Mouse (Mus musculus): ENCODE results near the gene Atp1a1. TPM values are rescaled to one million over a fixed set of nuclear protein-coding genes. Genes with fewer than 3 reads are reported as not detected.

Atp1a1 gene
- 44.0 and 48.4 TPM in 2 replicates for polyA plus RNA-seq (2012; rRNA removed)
- 54.7 and 62.2 TPM in 2 replicates for polyA plus RNA-seq (2014; fragmentation: Nextera tagmentation; extraction: Ambion mirVana)

GRCm38 (mm10) chr3:101604550-101605223 lies at the start of gene Atp1a1:
Gene Atp1a1 (minus strand): TSS chr3:101604684.
- peaks cover 2% of the 10 kb centered on the region; the same call in 1 of the 2 replicates for H3K27me3 ChIP-seq (ENCODE audit: control insufficient read depth, insufficient read depth, low read length)
- no peaks in the 10 kb centered on the region for H3K36me3 ChIP-seq (replicated peaks; ENCODE audit: control insufficient read depth, insufficient read depth, low read depth)
- under 1% methylated on average over 63 of the region's 64 CpGs for WGBS (ENCODE audit: insufficient replicate concordance)
- H3K4me3 ChIP-seq (ENCODE audit: insufficient read depth in 1 of 2, low read depth in 2 of 2, low read length in 2 of 2) = peak within 1 kb of the TSS; percentile 73 to 92
- DNase-seq (ENCODE audit: low read depth in 3 of 3, low spot score in 3 of 3) = peak; percentile 93 to 94 (median 94)
- H3K4me2 ChIP-seq (ENCODE audit: low read depth) = peak within 1 kb of the TSS; percentile 99
- 0 out of 2 replicates have a peak, but pooled peaks have one; percentile 31 for TF ChIP-seq CTCF (IDR thresholded peaks at IDR 0.05; ENCODE audit: low read depth)
- no peak for TF ChIP-seq EP300 (IDR thresholded peaks at IDR 0.05; ENCODE audit: low read depth)
- H3K4me1 ChIP-seq (replicated peaks; ENCODE audit: control insufficient read depth in 2 of 2, insufficient read depth in 2 of 2, low read length in 1 of 2) = peaks cover 23 to 24% of the 10 kb centered on the region in 2 experiments
- no peaks in the 10 kb centered on the region for H3K9me3 ChIP-seq (ENCODE audit: control insufficient read depth, low read length)
- H3K9ac ChIP-seq (replicated peaks) = peak within 1 kb of the TSS; percentile 93
- ATAC-seq (ENCODE audit: insufficient read depth) = peak; percentile 93
- H3K27ac ChIP-seq = peak within 1 kb of the TSS; percentile 91

- no peaks in the 10 kb centered on the region for H3K27me3 ChIP-seq (ENCODE audit: control insufficient read depth, insufficient read depth, low read length)
- no peak overlapping the region for H3K4me3 ChIP-seq (ENCODE audit: insufficient read depth in 1 of 2, low read depth in 2 of 2, low read length in 2 of 2)
- WGBS (ENCODE audit: insufficient replicate concordance) = 59% methylated on average over 7 of the region's 7 CpGs
- no peaks in the 10 kb centered on the region for H3K9me3 ChIP-seq (ENCODE audit: control insufficient read depth, low read length)
- TF ChIP-seq CTCF (IDR thresholded peaks at IDR 0.05; ENCODE audit: low read depth) = no peak
- no peak for TF ChIP-seq EP300 (IDR thresholded peaks at IDR 0.05; ENCODE audit: low read depth)
- no peak overlapping the region for H3K27ac ChIP-seq
- H3K4me2 ChIP-seq (ENCODE audit: low read depth) = no peak overlapping the region
- no peaks in the 10 kb centered on the region for H3K36me3 ChIP-seq (replicated peaks; ENCODE audit: control insufficient read depth, insufficient read depth, low read depth)
- H3K9ac ChIP-seq (replicated peaks) = no peak overlapping the region
- ATAC-seq (ENCODE audit: insufficient read depth) (no peak), DNase-seq (ENCODE audit: low read depth in 3 of 3, low spot score in 3 of 3) (no peak)
- no peaks in the 10 kb centered on the region; a peak in 1 of 4 replicates for H3K4me1 ChIP-seq (replicated peaks; ENCODE audit: control insufficient read depth in 2 of 2, insufficient read depth in 2 of 2, low read length in 1 of 2)
Observed at GRCm38 (mm10) chr3:101653446-101653845, 49.0 kb upstream of the Atp1a1 start.

- ATAC-seq (ENCODE audit: insufficient read depth) (no peak), DNase-seq (ENCODE audit: low read depth in 3 of 3, low spot score in 3 of 3) (no peak)
- WGBS (ENCODE audit: insufficient replicate concordance) = 61% methylated on average over 2 of the region's 2 CpGs
- H3K4me2 ChIP-seq (ENCODE audit: low read depth) = no peak overlapping the region
- no peak for TF ChIP-seq EP300 (IDR thresholded peaks at IDR 0.05; ENCODE audit: low read depth)
- TF ChIP-seq CTCF (IDR thresholded peaks at IDR 0.05; ENCODE audit: low read depth) = no peak
- H3K9me3 ChIP-seq (ENCODE audit: control insufficient read depth, low read length) = no peaks in the 10 kb centered on the region
- H3K27me3 ChIP-seq (ENCODE audit: control insufficient read depth, insufficient read depth, low read length) = no peaks in the 10 kb centered on the region
- no peaks in the 10 kb centered on the region for H3K36me3 ChIP-seq (replicated peaks; ENCODE audit: control insufficient read depth, insufficient read depth, low read depth)
- H3K4me3 ChIP-seq (ENCODE audit: insufficient read depth in 1 of 2, low read depth in 2 of 2, low read length in 2 of 2) = no peak overlapping the region
- H3K9ac ChIP-seq (replicated peaks) = no peak overlapping the region
- H3K4me1 ChIP-seq (replicated peaks; ENCODE audit: control insufficient read depth in 2 of 2, insufficient read depth in 2 of 2, low read length in 1 of 2) = no peaks in the 10 kb centered on the region; a peak in 1 of 4 replicates
- no peak overlapping the region for H3K27ac ChIP-seq
Observed at GRCm38 (mm10) chr3:101652967-101653366, 48.5 kb upstream of the Atp1a1 start.

GRCm38 (mm10) chr3:101650328-101650727 lies 45.8 kb upstream of the Atp1a1 start:
- no peak for ATAC-seq (ENCODE audit: insufficient read depth)
- Histone ChIP-seq H3K27me3 (ENCODE audit: control insufficient read depth, insufficient read depth, low read length) (no peaks in the 10 kb centered on the region), H3K4me2 (ENCODE audit: low read depth) (no peak overlapping the region), H3K36me3 (replicated peaks; ENCODE audit: control insufficient read depth, insufficient read depth, low read depth) (no peaks in the 10 kb centered on the region), H3K9me3 (ENCODE audit: control insufficient read depth, low read length) (no peaks in the 10 kb centered on the region), H3K4me3 (ENCODE audit: insufficient read depth in 1 of 2, low read depth in 2 of 2, low read length in 2 of 2) (no peak overlapping the region), H3K9ac (replicated peaks) (no peak overlapping the region), H3K27ac (no peak overlapping the region), H3K4me1 (replicated peaks; ENCODE audit: control insufficient read depth in 2 of 2, insufficient read depth in 2 of 2, low read length in 1 of 2) (no peaks in the 10 kb centered on the region; a peak in 1 of 4 replicates)
- peak in 1 of 3 experiments; percentile 3 for DNase-seq (ENCODE audit: low read depth in 3 of 3, low spot score in 3 of 3)
- TF ChIP-seq CTCF (IDR thresholded peaks at IDR 0.05; ENCODE audit: low read depth) (no peak), EP300 (IDR thresholded peaks at IDR 0.05; ENCODE audit: low read depth) (no peak)
- WGBS (ENCODE audit: insufficient replicate concordance) = 21% methylated on average over 2 of the region's 2 CpGs

- WGBS (ENCODE audit: insufficient replicate concordance) = 54% methylated on average over 2 of the region's 2 CpGs
- TF ChIP-seq EP300 (IDR thresholded peaks at IDR 0.05; ENCODE audit: low read depth) (no peak), CTCF (IDR thresholded peaks at IDR 0.05; ENCODE audit: low read depth) (no peak)
- Histone ChIP-seq H3K27me3 (ENCODE audit: control insufficient read depth, insufficient read depth, low read length) (no peaks in the 10 kb centered on the region), H3K36me3 (replicated peaks; ENCODE audit: control insufficient read depth, insufficient read depth, low read depth) (no peaks in the 10 kb centered on the region), H3K4me3 (ENCODE audit: insufficient read depth in 1 of 2, low read depth in 2 of 2, low read length in 2 of 2) (no peak overlapping the region), H3K4me2 (ENCODE audit: low read depth) (no peak overlapping the region), H3K27ac (no peak overlapping the region), H3K4me1 (replicated peaks; ENCODE audit: control insufficient read depth in 2 of 2, insufficient read depth in 2 of 2, low read length in 1 of 2) (no peaks in the 10 kb centered on the region; a peak in 1 of 4 replicates), H3K9me3 (ENCODE audit: control insufficient read depth, low read length) (no peaks in the 10 kb centered on the region), H3K9ac (replicated peaks) (no peak overlapping the region)
- ATAC-seq (ENCODE audit: insufficient read depth) = no peak
- DNase-seq (ENCODE audit: low read depth in 3 of 3, low spot score in 3 of 3) = no peak
Observed at GRCm38 (mm10) chr3:101649271-101649670, 44.8 kb upstream of the Atp1a1 start.

All from liver, embryonic 14.5 days (tissue).